Mouse (Mus musculus) stomach, postnatal 0 days (tissue): ENCODE measurements around the gene Gsk3a. TPM values are rescaled to one million over a fixed set of nuclear protein-coding genes. Genes with fewer than 3 reads are reported as not detected.

Source experiments
- ATAC-seq: fragments of 200-750 bp; cut with Nextera tagmentation; 2 replicates; pipeline ENCODE4 v1.8.0; 2017; ENCODE audit not compliant: low FRiP score, low TSS enrichment
- DNase-seq: peaks from one replicate; pipeline ENCODE4 v3.0.0-alpha.2; 2016; ENCODE audit warnings: low spot score
- H3K27ac ChIP-seq: fragments of 300-500 bp; sonication (generic); replicated peaks from 2 replicates; pipeline ENCODE4 v1.5.1; 2014; ENCODE audit warnings: mild to moderate bottlenecking, control low read depth
- H3K27me3 ChIP-seq: fragments of 300-500 bp; sonication (generic); 2 replicates; pipeline ENCODE4 v1.6.1; 2014; ENCODE audit warnings: low read length; ENCODE audit not compliant: control insufficient read depth, insufficient read depth
- H3K36me3 ChIP-seq: fragments of 300-500 bp; sonication (generic); 2 replicates; pipeline ENCODE4 v1.6.1; 2014; ENCODE audit warnings: low read length, mixed read lengths; ENCODE audit not compliant: control insufficient read depth, insufficient read depth
- H3K4me1 ChIP-seq: fragments of 300-500 bp; sonication (generic); replicated peaks from 2 replicates; pipeline ENCODE4 v1.6.1; 2014; ENCODE audit warnings: antibody characterized with exemption; ENCODE audit not compliant: control insufficient read depth, insufficient read depth
- H3K4me2 ChIP-seq: fragments of 300-500 bp; sonication (generic); replicated peaks from 2 replicates; pipeline ENCODE4 v1.6.1; 2014; ENCODE audit warnings: low read depth, mild to moderate bottlenecking, control low read depth, moderate library complexity
- H3K4me3 ChIP-seq: fragments of 300-500 bp; sonication (generic); 2 replicates; pipeline ENCODE4 v1.5.1; 2014; ENCODE audit warnings: low read depth, low read length, control low read depth
- H3K9ac ChIP-seq: fragments of 300-500 bp; sonication (generic); 2 replicates; pipeline ENCODE4 v1.6.1; 2014; ENCODE audit warnings: mild to moderate bottlenecking, low read length, control low read depth, mixed read lengths
- H3K9me3 ChIP-seq: fragments of 300-500 bp; sonication (generic); 2 replicates; pipeline ENCODE4 v1.6.1; 2016; ENCODE audit warnings: low read length; ENCODE audit not compliant: control insufficient read depth
- CTCF ChIP-seq: IDR thresholded peaks from 2 replicates; pipeline ENCODE4 v1.5.1; 2016; ENCODE audit warnings: antibody characterized with exemption, low read depth, mild to moderate bottlenecking, moderate library complexity
- EP300 ChIP-seq: optimal IDR thresholded peaks from 2 replicates; pipeline ENCODE3; 2016; ENCODE audit warnings: antibody characterized with exemption
- WGBS: fragments of 180-500 bp; shearing (Covaris S2); extraction: QIAGEN DNeasy Blood & Tissue Kit; methylation state at CpG from one replicate; pipeline ENCODE4 v1.1.7; 2014; 5-methylcytosine and 5-hydroxymethylcytosine counted together
- microRNA-seq: library from miRNA; unstranded; fragments of <30 nt; microRNA quantifications from one replicate; pipeline ENCODE4, GENCODE M21; 2016
- polyA plus RNA-seq: library from polyadenylated mRNA; unstranded; fragments of >200 nt; fragmentation: Nextera tagmentation; extraction: Ambion mirVana; gene quantifications from 2 replicates; pipeline ENCODE4 v1.2.1, GENCODE M21; 2015

Gsk3a gene
- polyA plus RNA-seq, 1 experiment from 2014 or later = 5.1 TPM

DNA sequence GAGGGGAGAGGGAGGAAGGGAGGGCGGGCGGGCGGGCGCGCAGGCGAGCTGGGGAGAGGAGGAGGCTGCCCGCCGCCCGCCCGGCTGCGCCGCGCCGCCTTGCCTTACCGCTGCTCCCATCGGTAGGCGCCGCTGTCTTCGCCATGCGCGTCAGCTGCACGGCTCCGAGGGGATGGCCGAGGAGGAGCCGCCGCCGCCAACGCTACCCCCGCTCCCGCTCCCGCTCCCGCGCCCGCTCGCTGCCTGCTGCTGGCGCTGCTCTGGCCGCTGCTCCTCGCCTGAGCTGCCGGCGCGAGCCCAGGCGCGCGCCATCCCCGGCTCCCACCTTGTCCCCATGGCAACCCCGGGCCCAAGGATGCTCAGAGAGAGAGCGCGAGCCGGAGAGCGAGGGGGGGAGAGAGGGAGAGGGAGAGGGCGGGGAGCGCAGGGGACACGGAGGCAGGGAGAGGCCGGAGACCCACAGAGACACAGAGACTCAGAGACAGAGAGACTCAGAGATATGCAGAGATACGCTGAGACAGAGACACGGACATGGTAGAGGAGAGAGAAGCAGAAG, 58.0 kb downstream of the Gsk3a start, which contains the start of gene Pou2f2:
TSS of gene Pou2f2 (minus strand) at position 121 of the 556 bp plus-strand sequence.
- peak within 1 kb of the TSS; percentile 78 for H3K4me2 ChIP-seq
- peaks cover 26% of the 10 kb centered on the region; the same call in 1 of the 2 replicates for H3K27me3 ChIP-seq
- H3K9me3 ChIP-seq = no peaks in the 10 kb centered on the region
- peak within 1 kb of the TSS; percentile 43 for H3K4me3 ChIP-seq
- DNase-seq (peak; percentile 73), ATAC-seq (peak; percentile 79)
- peak within 1 kb of the TSS; percentile 8; the same call in 1 of the 2 replicates for H3K9ac ChIP-seq
- WGBS = under 1% methylated on average over 27 of the region's 56 CpGs
- TF ChIP-seq EP300 (no peak), CTCF (peak; percentile 63)
- no peaks in the 10 kb centered on the region; the same call in 1 of the 2 replicates for H3K4me1 ChIP-seq
- no peak within 1 kb of the TSS for H3K27ac ChIP-seq
- no peaks in the 10 kb centered on the region for H3K36me3 ChIP-seq

DNA sequence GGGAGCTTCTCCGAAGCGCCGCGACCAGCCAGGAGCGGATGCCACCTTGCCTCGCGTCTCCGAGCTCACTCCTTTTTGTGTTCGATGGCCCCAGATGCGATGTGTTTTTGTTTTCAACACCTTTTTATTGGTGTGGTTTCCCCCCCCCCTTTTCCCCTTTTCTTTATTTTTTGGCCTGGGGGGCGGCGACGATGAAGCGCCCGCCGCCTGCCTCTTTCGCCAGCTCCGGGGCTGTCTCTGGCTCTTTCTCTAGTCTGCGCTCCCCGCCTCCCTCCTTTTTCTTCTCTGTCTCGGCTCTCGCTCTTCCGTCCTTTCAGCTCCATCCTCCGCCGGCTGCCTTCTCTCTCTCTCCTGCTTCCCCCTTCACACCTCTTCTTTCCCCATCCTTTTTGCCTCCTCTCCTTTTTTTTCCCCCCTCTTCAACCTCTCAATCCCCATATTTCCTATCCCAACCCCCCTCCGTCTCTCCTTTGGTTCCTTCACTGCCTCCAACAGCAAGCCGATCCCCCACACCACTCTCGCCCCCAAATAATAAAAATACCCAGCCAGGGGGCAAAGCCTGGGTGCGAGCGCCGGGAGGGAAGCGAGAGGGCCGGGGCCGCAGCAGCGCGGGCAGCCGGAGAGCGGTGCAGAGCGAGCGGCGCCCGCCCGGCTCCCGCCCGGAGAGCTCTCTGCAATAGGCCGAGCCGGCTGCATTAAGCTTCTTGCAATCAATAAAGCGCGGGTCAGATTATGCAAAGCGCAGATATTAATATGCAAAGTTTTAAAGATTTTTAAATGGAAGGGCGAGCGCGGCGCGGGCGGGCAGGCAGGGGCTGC, 58.7 kb downstream of the Gsk3a start:
- no peaks in the 10 kb centered on the region; the same call in 1 of the 2 replicates for H3K4me1 ChIP-seq
- ATAC-seq (no peak; the same call in 1 of the 2 replicates), DNase-seq (no peak)
- peaks cover 26% of the 10 kb centered on the region; the same call in 1 of the 2 replicates for H3K27me3 ChIP-seq
- no peak overlapping the region for H3K27ac ChIP-seq
- peak overlapping the region; percentile 78 for H3K4me2 ChIP-seq
- H3K36me3 ChIP-seq = no peaks in the 10 kb centered on the region
- H3K9ac ChIP-seq = peak overlapping the region; percentile 8; the same call in 1 of the 2 replicates
- TF ChIP-seq EP300 (no peak), CTCF (no peak)
- H3K9me3 ChIP-seq = no peaks in the 10 kb centered on the region
- 1% methylated on average over 55 of the region's 56 CpGs for WGBS
- H3K4me3 ChIP-seq = peak overlapping the region; percentile 43

DNA sequence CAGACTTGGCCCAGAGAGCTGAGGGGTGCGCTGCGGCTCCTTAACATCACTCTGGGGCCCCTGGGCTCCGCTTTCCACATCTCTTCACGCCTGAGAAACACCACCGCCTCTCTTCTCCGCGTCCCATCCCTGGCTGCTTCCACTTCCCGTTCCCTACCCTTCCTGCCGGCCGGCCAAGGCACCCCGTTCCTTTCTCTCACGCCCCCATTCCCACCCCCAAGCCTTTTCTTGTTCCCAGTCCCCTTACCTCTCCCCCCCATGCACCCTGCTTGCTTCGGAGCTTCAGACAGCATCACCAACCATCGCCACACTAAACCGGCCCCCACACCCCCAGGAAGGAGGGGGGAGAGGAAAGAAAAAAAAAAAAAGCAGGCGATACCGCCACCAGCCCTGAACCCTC, 59.3 kb downstream of the Gsk3a start:
- Histone ChIP-seq H3K9ac (no peak overlapping the region), H3K4me3 (peak overlapping the region; percentile 43; the same call in 1 of the 2 replicates), H3K36me3 (no peaks in the 10 kb centered on the region), H3K9me3 (no peaks in the 10 kb centered on the region), H3K27ac (no peak overlapping the region), H3K4me2 (peak overlapping the region; percentile 78; the same call in 1 of the 2 replicates), H3K4me1 (no peaks in the 10 kb centered on the region; the same call in 1 of the 2 replicates), H3K27me3 (peaks cover 26% of the 10 kb centered on the region; the same call in 1 of the 2 replicates)
- 2% methylated on average over 14 of the region's 17 CpGs for WGBS
- DNase-seq (no peak), ATAC-seq (no peak)
- TF ChIP-seq EP300 (no peak), CTCF (no peak)

Small RNAs within 50 kb of the gene (microRNA-seq; reads per million reads assigned to microRNA genes)
- gene Mir7048 = not detected

Other genes starting within 250 kb of the Gsk3a start
- gene Atp1a3, start 231.9 kb downstream of the Gsk3a start, polyA plus RNA-seq = 1.6 and 2.4 TPM in 2 replicates
- 1.7 and 2.2 TPM in 2 replicates for gene Grik5, start 165.5 kb downstream of the Gsk3a start, polyA plus RNA-seq
- gene Zfp574, start 165.3 kb downstream of the Gsk3a start, polyA plus RNA-seq = 12.1 and 12.9 TPM in 2 replicates
- 0.52 and 0.67 TPM in 2 replicates for gene Pou2f2, start 58.1 kb downstream of the Gsk3a start, polyA plus RNA-seq
- 20.0 and 20.2 TPM in 2 replicates for gene Dedd2, start 17.2 kb downstream of the Gsk3a start, polyA plus RNA-seq
- 1.1 and 1.2 TPM in 2 replicates for gene Zfp526, start 16.4 kb downstream of the Gsk3a start, polyA plus RNA-seq
- gene Erf, start 12.9 kb upstream of the Gsk3a start, polyA plus RNA-seq = 8.1 and 8.8 TPM in 2 replicates
- gene Cic, start 29.9 kb upstream of the Gsk3a start, polyA plus RNA-seq = 15.0 and 15.9 TPM in 2 replicates
- 125 and 126 TPM in 2 replicates for gene Pafah1b3, start 60.1 kb upstream of the Gsk3a start, polyA plus RNA-seq
- 0.07 TPM in 1 of 2 replicates, not detected in the other for gene Prr19, start 63.6 kb upstream of the Gsk3a start, polyA plus RNA-seq
- 0.67 and 1.1 TPM in 2 replicates for gene Tmem145, start 68.3 kb upstream of the Gsk3a start, polyA plus RNA-seq
- 3.3 and 3.6 TPM in 2 replicates for gene Megf8, start 79.3 kb upstream of the Gsk3a start, polyA plus RNA-seq
- gene Cnfn, start 131.9 kb upstream of the Gsk3a start, polyA plus RNA-seq = 4,615 and 4,883 TPM in 2 replicates
- gene Lipe, start 160.9 kb upstream of the Gsk3a start, polyA plus RNA-seq = 10.3 and 12.5 TPM in 2 replicates
- gene Cxcl17, start 175.0 kb upstream of the Gsk3a start, polyA plus RNA-seq = 6.8 and 8.8 TPM in 2 replicates
- gene Ceacam1, start 239.8 kb upstream of the Gsk3a start, polyA plus RNA-seq = 16.7 and 25.7 TPM in 2 replicates